Mouse (Mus musculus) hindbrain, embryonic 16.5 days (tissue): ENCODE measurements at regions not wholly inside any gene's neighbourhood (a gene's known extent, or its start where the extent isn't known, plus 50 kb on each side); places are given as distances from the start of the nearest gene placed in this dataset.

Experiments used
- ATAC-seq: fragments of 200-750 bp; cut with Nextera tagmentation; 2 replicates; pipeline ENCODE4 v1.8.0; 2017; ENCODE audit warnings: moderate TSS enrichment, moderate library complexity
- H3K27ac ChIP-seq: fragments of 300-500 bp; sonication (generic); 2 replicates; pipeline ENCODE4 v1.5.1; 2014; ENCODE audit warnings: low read depth, mild to moderate bottlenecking, control low read depth, low read length, moderate library complexity
- H3K27me3 ChIP-seq: fragments of 300-500 bp; sonication (generic); replicated peaks from 2 replicates; pipeline ENCODE4 v1.6.1; 2014; ENCODE audit warnings: low read length; ENCODE audit not compliant: control insufficient read depth, insufficient read depth
- H3K36me3 ChIP-seq: fragments of 300-500 bp; sonication (generic); 2 replicates; pipeline ENCODE4 v1.6.1; 2014; ENCODE audit warnings: mild to moderate bottlenecking, low read length, moderate library complexity, mixed read lengths; ENCODE audit not compliant: control insufficient read depth, insufficient read depth
- H3K4me1 ChIP-seq: fragments of 300-500 bp; sonication (generic); 2 replicates; pipeline ENCODE4 v1.6.1; 2014; ENCODE audit warnings: low read depth, low read length; ENCODE audit not compliant: control insufficient read depth, insufficient read depth
- H3K4me2 ChIP-seq: fragments of 300-500 bp; sonication (generic); 2 replicates; pipeline ENCODE4 v1.6.1; 2014; ENCODE audit warnings: mild to moderate bottlenecking, low read length, control low read depth, moderate library complexity
- H3K4me3 ChIP-seq: fragments of 300-500 bp; sonication (generic); 2 replicates; pipeline ENCODE4 v1.5.1; 2014; ENCODE audit warnings: mild to moderate bottlenecking, low read length, control low read depth, moderate library complexity
- H3K9ac ChIP-seq: fragments of 300-500 bp; sonication (generic); 2 replicates; pipeline ENCODE4 v1.6.1; 2014; ENCODE audit warnings: low read depth, mild to moderate bottlenecking, control low read depth, low read length, moderate library complexity
- H3K9me3 ChIP-seq: fragments of 300-500 bp; sonication (generic); 2 replicates; pipeline ENCODE4 v1.6.1; 2014; ENCODE audit warnings: mild to moderate bottlenecking, low read length, moderate library complexity; ENCODE audit not compliant: control insufficient read depth
- WGBS: fragments of 180-500 bp; shearing (Covaris S2); extraction: QIAGEN DNeasy Blood & Tissue Kit; methylation state at CpG from one replicate; pipeline ENCODE4 v1.1.7; 2014; 5-methylcytosine and 5-hydroxymethylcytosine counted together

GRCm38 (mm10) chr12:49827769-49828168 is 442.8 kb downstream of the Gm43517 start:
- Histone ChIP-seq H3K27ac (no peak overlapping the region), H3K4me1 (no peaks in the 10 kb centered on the region), H3K9me3 (no peaks in the 10 kb centered on the region), H3K9ac (no peak overlapping the region), H3K4me2 (no peak overlapping the region), H3K36me3 (no peaks in the 10 kb centered on the region), H3K4me3 (no peak overlapping the region), H3K27me3 (no peaks in the 10 kb centered on the region)
- 81% methylated on average over 3 of the region's 3 CpGs for WGBS
- no peak for ATAC-seq

GRCm38 (mm10) chr12:49828553-49828952 is 443.6 kb downstream of the Gm43517 start:
- no peak overlapping the region for H3K4me3 ChIP-seq
- no peak overlapping the region for H3K4me2 ChIP-seq
- 79% methylated on average over 4 of the region's 4 CpGs for WGBS
- no peaks in the 10 kb centered on the region for H3K36me3 ChIP-seq
- H3K4me1 ChIP-seq: no peaks in the 10 kb centered on the region
- H3K27ac ChIP-seq: no peak overlapping the region
- ATAC-seq: no peak
- no peak overlapping the region for H3K9ac ChIP-seq
- no peaks in the 10 kb centered on the region for H3K9me3 ChIP-seq
- H3K27me3 ChIP-seq: no peaks in the 10 kb centered on the region

- no peak overlapping the region for H3K27ac ChIP-seq
- no peaks in the 10 kb centered on the region for H3K36me3 ChIP-seq
- no peaks in the 10 kb centered on the region for H3K4me1 ChIP-seq
- no peaks in the 10 kb centered on the region for H3K27me3 ChIP-seq
- H3K9me3 ChIP-seq: no peaks in the 10 kb centered on the region
- no peak overlapping the region for H3K4me3 ChIP-seq
- ATAC-seq: no peak
- WGBS: 91% methylated on average over 4 of the region's 4 CpGs
- no peak overlapping the region for H3K9ac ChIP-seq
- H3K4me2 ChIP-seq: no peak overlapping the region
Observed at GRCm38 (mm10) chr12:49830665-49831064, 445.7 kb downstream of the Gm43517 start.

GRCm38 (mm10) chr12:49832118-49832847 is 447.3 kb downstream of the Gm43517 start:
- 59% methylated on average over 3 of the region's 3 CpGs for WGBS

GRCm38 (mm10) chr12:49836282-49837070 is 451.5 kb downstream of the Gm43517 start:
- ATAC-seq: no peak
- no peaks in the 10 kb centered on the region for H3K27me3 ChIP-seq
- H3K36me3 ChIP-seq: no peaks in the 10 kb centered on the region
- 60% methylated on average over 7 of the region's 7 CpGs for WGBS
- no peak overlapping the region for H3K9ac ChIP-seq
- H3K4me1 ChIP-seq: no peaks in the 10 kb centered on the region
- H3K4me2 ChIP-seq: no peak overlapping the region
- H3K9me3 ChIP-seq: no peaks in the 10 kb centered on the region
- no peak overlapping the region for H3K27ac ChIP-seq
- H3K4me3 ChIP-seq: no peak overlapping the region

More at GRCm38 (mm10) chr12:49832118-49832847, 447.3 kb downstream of the Gm43517 start:
- no peaks in the 10 kb centered on the region for H3K9me3 ChIP-seq
- no peak overlapping the region for H3K27ac ChIP-seq
- no peak overlapping the region for H3K4me2 ChIP-seq
- no peak for ATAC-seq
- H3K9ac ChIP-seq: no peak overlapping the region
- H3K4me3 ChIP-seq: no peak overlapping the region
- no peaks in the 10 kb centered on the region for H3K27me3 ChIP-seq
- no peaks in the 10 kb centered on the region for H3K36me3 ChIP-seq
- no peaks in the 10 kb centered on the region for H3K4me1 ChIP-seq

- 85% methylated on average over 2 of the region's 2 CpGs for WGBS
- Histone ChIP-seq H3K4me2 (no peak overlapping the region), H3K36me3 (no peaks in the 10 kb centered on the region), H3K27me3 (no peaks in the 10 kb centered on the region), H3K27ac (no peak overlapping the region), H3K9ac (no peak overlapping the region), H3K4me3 (no peak overlapping the region), H3K4me1 (no peaks in the 10 kb centered on the region), H3K9me3 (no peaks in the 10 kb centered on the region)
- no peak for ATAC-seq
Observed at GRCm38 (mm10) chr12:49885507-49885906, 500.5 kb downstream of the Gm43517 start.

- no peaks in the 10 kb centered on the region for H3K36me3 ChIP-seq
- H3K9me3 ChIP-seq: no peaks in the 10 kb centered on the region
- H3K27ac ChIP-seq: no peak overlapping the region
- H3K4me1 ChIP-seq: no peaks in the 10 kb centered on the region
- no peak overlapping the region for H3K4me3 ChIP-seq
- H3K27me3 ChIP-seq: no peaks in the 10 kb centered on the region
- no peak overlapping the region for H3K4me2 ChIP-seq
- no peak overlapping the region for H3K9ac ChIP-seq
- no peak for ATAC-seq
- WGBS: 86% methylated on average over 2 of the region's 2 CpGs
Observed at GRCm38 (mm10) chr12:49887246-49887645, 502.3 kb downstream of the Gm43517 start.

GRCm38 (mm10) chr12:49897768-49898167 is 512.8 kb downstream of the Gm43517 start:
- Histone ChIP-seq H3K4me3 (no peak overlapping the region), H3K4me2 (no peak overlapping the region), H3K9ac (no peak overlapping the region), H3K27ac (no peak overlapping the region), H3K9me3 (no peaks in the 10 kb centered on the region), H3K4me1 (no peaks in the 10 kb centered on the region), H3K36me3 (no peaks in the 10 kb centered on the region), H3K27me3 (no peaks in the 10 kb centered on the region)
- WGBS: 77% methylated on average over 2 of the region's 2 CpGs
- ATAC-seq: no peak

- Histone ChIP-seq H3K4me3 (no peak overlapping the region), H3K9ac (no peak overlapping the region), H3K4me2 (no peak overlapping the region), H3K27ac (no peak overlapping the region), H3K36me3 (no peaks in the 10 kb centered on the region), H3K9me3 (no peaks in the 10 kb centered on the region), H3K27me3 (no peaks in the 10 kb centered on the region), H3K4me1 (no peaks in the 10 kb centered on the region)
- 86% methylated on average over 3 of the region's 3 CpGs for WGBS
- no peak for ATAC-seq
Observed at GRCm38 (mm10) chr12:49915691-49916090, 530.7 kb downstream of the Gm43517 start.
